Mouse (Mus musculus): ENCODE measurements around the gene Gm21885. TPM values are rescaled to one million over a fixed set of nuclear protein-coding genes. Genes with fewer than 3 reads are reported as not detected.
A peak's percentile ranks its signal among the peaks of the same experiment; 100 is the strongest.

Gene Gm21885
- polyA plus RNA-seq, 1 experiment from 2014 or later = not detected

GRCm38 (mm10) chr11:94328644-94329025 is 47.0 kb downstream of the Gm21885 start:
- 3% methylated on average over 10 of the region's 10 CpGs for WGBS
- no peak for DNase-seq (ENCODE audit: extremely low spot score, low spot score)
- Histone ChIP-seq H3K9me3 (no peaks in the 10 kb centered on the region), H3K4me1 (peaks cover 47% of the 10 kb centered on the region), H3K27me3 (ENCODE audit: poor library complexity, severe bottlenecking) (no peaks in the 10 kb centered on the region), H3K36me3 (replicated peaks) (no peaks in the 10 kb centered on the region; the same call in 1 of the 2 replicates), H3K27ac (peak overlapping the region; percentile 97), H3K4me3 (peak overlapping the region; percentile 72)

GRCm38 (mm10) chr11:94329270-94329891 is 47.7 kb downstream of the Gm21885 start:
- 58% methylated on average over 4 of the region's 4 CpGs for WGBS
- Histone ChIP-seq H3K4me3 (peak overlapping the region; percentile 72; the same call in 1 of the 2 replicates), H3K27me3 (ENCODE audit: poor library complexity, severe bottlenecking) (no peaks in the 10 kb centered on the region), H3K36me3 (replicated peaks) (peaks cover 2% of the 10 kb centered on the region), H3K9me3 (no peaks in the 10 kb centered on the region), H3K4me1 (peaks cover 43% of the 10 kb centered on the region), H3K27ac (peak overlapping the region; percentile 22; the same call in 1 of the 2 replicates)
- DNase-seq (ENCODE audit: extremely low spot score, low spot score) = no peak

- Histone ChIP-seq H3K27ac (no peak overlapping the region), H3K9me3 (no peaks in the 10 kb centered on the region), H3K4me3 (no peak overlapping the region), H3K4me1 (peaks cover 43% of the 10 kb centered on the region), H3K27me3 (ENCODE audit: poor library complexity, severe bottlenecking) (no peaks in the 10 kb centered on the region), H3K36me3 (replicated peaks) (peaks cover 11% of the 10 kb centered on the region)
- 95% methylated on average over 3 of the region's 3 CpGs for WGBS
- no peak for DNase-seq (ENCODE audit: extremely low spot score, low spot score)
These were observed 48.5 kb downstream of the Gm21885 start for GRCm38 (mm10) chr11:94330211-94330610.

GRCm38 (mm10) chr11:94332726-94333125 is 51.1 kb downstream of the Gm21885 start:
- no peaks in the 10 kb centered on the region for H3K9me3 ChIP-seq
- 93% methylated on average over 6 of the region's 6 CpGs for WGBS
- no peak overlapping the region for H3K27ac ChIP-seq
- no peak for DNase-seq (ENCODE audit: extremely low spot score, low spot score)
- peaks cover 33% of the 10 kb centered on the region for H3K36me3 ChIP-seq (replicated peaks)
- no peaks in the 10 kb centered on the region for H3K27me3 ChIP-seq (ENCODE audit: poor library complexity, severe bottlenecking)
- peaks cover 30% of the 10 kb centered on the region for H3K4me1 ChIP-seq
- no peak overlapping the region for H3K4me3 ChIP-seq

GRCm38 (mm10) chr11:94334386-94334968 is 52.8 kb downstream of the Gm21885 start:
- DNase-seq (ENCODE audit: extremely low spot score, low spot score) = no peak
- Histone ChIP-seq H3K27ac (0 out of 2 replicates have a peak overlapping the region, but pooled peaks have one; percentile 20), H3K36me3 (replicated peaks) (peaks cover 50% of the 10 kb centered on the region), H3K9me3 (no peaks in the 10 kb centered on the region), H3K4me1 (peaks cover 19% of the 10 kb centered on the region), H3K27me3 (ENCODE audit: poor library complexity, severe bottlenecking) (no peaks in the 10 kb centered on the region), H3K4me3 (no peak overlapping the region)
- WGBS = 94% methylated on average over 8 of the region's 8 CpGs

Other genes starting within 250 kb of the Gm21885 start
- 18.8 and 20.1 TPM in 2 replicates for gene Tob1, start 70.4 kb upstream of the Gm21885 start, polyA plus RNA-seq (2016; fragmentation: Nextera tagmentation; extraction: Ambion mirVana)
- gene Wfikkn2, start 35.9 kb upstream of the Gm21885 start, polyA plus RNA-seq (2016; fragmentation: Nextera tagmentation; extraction: Ambion mirVana) = 0.46 and 1.2 TPM in 2 replicates
- 113 and 129 TPM in 2 replicates for gene Luc7l3, start 40.1 kb downstream of the Gm21885 start, polyA plus RNA-seq (2016; fragmentation: Nextera tagmentation; extraction: Ambion mirVana)
- gene Ankrd40, start 46.1 kb downstream of the Gm21885 start, polyA plus RNA-seq (2016; fragmentation: Nextera tagmentation; extraction: Ambion mirVana) = 10.3 and 11.4 TPM in 2 replicates
- 0.12 and 0.22 TPM in 2 replicates for gene Abcc3, start 111.1 kb downstream of the Gm21885 start, polyA plus RNA-seq (2016; fragmentation: Nextera tagmentation; extraction: Ambion mirVana)
- 7.0 and 8.3 TPM in 2 replicates for gene Cacna1g, start 192.3 kb downstream of the Gm21885 start, polyA plus RNA-seq (2016; fragmentation: Nextera tagmentation; extraction: Ambion mirVana)
- not detected in 2 replicates for gene Spata20, start 204.3 kb downstream of the Gm21885 start, polyA plus RNA-seq (2016; fragmentation: Nextera tagmentation; extraction: Ambion mirVana)
- 1.6 and 2.0 TPM in 2 replicates for gene Epn3, start 218.1 kb downstream of the Gm21885 start, polyA plus RNA-seq (2016; fragmentation: Nextera tagmentation; extraction: Ambion mirVana)
- 3.4 and 4.5 TPM in 2 replicates for gene Mycbpap, start 239.9 kb downstream of the Gm21885 start, polyA plus RNA-seq (2016; fragmentation: Nextera tagmentation; extraction: Ambion mirVana)

Data from forebrain, embryonic 10.5 days (tissue).